Mouse (Mus musculus): Measurements from ENCODE around the gene Clcn6.
A peak's percentile ranks its signal among the peaks of the same experiment; 100 is the strongest.

The Clcn6 gene

DNA sequence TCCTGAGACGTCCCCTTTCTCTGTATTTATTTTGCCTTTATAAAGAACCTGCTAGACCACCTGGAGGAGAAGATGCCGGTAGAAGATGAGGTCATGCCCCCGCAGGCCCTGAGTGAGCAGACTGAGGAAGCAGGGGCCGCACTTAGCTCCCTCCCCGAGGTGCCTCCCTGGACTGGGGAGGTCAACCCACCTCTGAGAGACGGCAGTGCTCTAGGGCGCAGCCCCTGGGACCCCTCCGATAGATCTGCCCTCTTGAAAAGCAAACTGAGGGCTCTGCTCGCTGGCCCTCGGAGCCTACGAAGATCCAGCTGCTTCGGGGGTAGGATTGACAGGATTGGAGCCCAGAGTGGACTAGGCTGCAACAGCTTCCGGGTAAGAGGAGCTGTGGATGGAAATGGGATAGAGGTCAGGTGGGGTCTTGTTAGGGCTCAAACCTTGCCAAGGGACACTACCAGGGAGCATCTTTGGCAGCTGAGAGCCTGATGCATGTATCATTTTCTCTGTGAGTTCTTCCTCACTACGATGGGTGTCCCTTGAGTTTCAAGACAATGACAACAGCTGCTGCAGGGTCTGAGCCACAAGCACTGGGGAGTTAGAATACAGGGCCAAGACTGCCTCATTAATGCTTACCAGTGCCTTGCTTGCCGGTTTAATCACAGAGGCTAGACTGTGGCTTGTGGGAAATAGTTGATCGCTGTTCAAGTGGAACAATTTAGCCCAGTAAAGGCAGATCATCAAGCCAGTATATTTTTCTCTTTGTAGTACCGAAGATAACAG, 37.4 kb downstream of the Clcn6 start:
- ATAC-seq (ENCODE audit: insufficient number of reproducible peaks, low FRiP score, low TSS enrichment), result no peak

DNA sequence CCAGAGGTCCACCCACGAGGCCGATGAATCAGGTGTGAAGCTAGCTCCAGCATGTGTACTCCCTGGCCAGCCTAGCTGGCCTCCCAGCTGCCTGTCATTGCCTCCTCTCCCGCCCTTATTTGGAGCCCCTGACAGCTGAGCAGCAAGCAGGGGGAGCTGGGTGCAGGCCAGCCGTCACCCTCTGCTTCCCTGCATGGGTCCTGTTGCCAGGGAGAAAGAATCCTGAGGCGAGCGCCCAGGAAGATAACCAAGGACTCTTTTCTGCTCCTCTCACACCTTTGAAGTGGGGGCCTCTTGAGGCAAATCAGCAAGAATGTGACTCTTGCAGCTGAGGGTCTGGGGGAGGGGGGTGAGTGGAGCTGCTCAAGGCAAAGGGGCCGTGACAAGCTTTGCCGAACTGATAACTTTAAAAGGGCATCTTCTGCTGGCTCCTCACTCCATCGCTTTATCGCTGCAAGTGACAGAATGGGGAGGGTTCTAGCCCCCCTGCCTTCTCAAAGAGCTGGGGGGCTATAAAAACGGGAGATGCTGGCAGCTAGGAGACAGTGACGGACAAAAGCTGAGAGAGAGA, 38.3 kb downstream of the Clcn6 start, which contains the start of gene Nppa:
Gene Nppa, plus strand, starts transcription at position 521 of the 571 bp plus-strand sequence.
- no peak for ATAC-seq (ENCODE audit: insufficient number of reproducible peaks, low FRiP score, low TSS enrichment)

DNA sequence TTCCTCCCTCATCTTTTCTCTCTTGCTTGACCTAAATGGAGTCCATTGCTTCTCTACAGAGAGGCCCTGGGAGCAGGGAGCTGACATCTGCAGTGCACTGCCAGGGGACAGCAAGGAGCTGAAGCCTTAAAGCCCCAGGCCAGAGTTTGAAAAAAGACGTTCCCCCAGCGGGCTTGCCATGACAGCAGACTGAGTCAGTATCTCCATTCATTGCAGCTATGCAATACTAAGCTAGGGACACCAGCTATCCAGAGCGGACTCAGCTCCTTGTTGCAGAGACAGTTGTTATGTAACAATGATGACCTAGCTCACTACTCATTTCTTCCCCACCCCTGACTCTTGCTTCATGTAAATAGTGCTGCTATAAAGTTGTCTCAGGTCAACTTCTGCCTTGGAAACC, 43.3 kb downstream of the Clcn6 start:
- ATAC-seq (ENCODE audit: insufficient number of reproducible peaks, low FRiP score, low TSS enrichment), result no peak

DNA sequence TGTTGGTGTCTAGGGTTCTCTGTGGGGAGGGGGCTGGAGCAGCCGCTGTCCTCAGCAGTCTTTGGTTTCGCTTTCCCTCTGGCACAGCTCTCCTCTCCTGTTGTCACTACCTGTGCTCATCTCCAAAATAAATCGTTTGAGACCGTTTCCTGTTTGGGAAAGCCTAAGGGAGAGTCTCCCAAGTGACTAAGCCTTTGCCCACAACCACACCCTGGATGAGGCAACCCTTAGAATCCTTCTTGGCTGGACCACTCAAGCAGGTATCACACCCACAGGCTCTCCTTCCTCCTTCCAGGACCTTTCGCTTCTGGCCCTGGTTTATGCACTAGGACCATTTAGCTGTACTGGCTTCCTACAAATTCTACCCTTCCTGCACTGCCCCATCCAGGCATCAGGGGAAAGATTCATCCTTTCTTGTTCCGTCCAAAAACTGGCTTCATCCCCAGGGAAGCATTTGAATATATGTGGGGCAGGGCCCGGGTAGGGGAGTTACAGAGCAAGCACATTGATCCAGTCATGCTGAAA, 45.0 kb downstream of the Clcn6 start:
- ATAC-seq (ENCODE audit: insufficient number of reproducible peaks, low FRiP score, low TSS enrichment), result no peak

DNA sequence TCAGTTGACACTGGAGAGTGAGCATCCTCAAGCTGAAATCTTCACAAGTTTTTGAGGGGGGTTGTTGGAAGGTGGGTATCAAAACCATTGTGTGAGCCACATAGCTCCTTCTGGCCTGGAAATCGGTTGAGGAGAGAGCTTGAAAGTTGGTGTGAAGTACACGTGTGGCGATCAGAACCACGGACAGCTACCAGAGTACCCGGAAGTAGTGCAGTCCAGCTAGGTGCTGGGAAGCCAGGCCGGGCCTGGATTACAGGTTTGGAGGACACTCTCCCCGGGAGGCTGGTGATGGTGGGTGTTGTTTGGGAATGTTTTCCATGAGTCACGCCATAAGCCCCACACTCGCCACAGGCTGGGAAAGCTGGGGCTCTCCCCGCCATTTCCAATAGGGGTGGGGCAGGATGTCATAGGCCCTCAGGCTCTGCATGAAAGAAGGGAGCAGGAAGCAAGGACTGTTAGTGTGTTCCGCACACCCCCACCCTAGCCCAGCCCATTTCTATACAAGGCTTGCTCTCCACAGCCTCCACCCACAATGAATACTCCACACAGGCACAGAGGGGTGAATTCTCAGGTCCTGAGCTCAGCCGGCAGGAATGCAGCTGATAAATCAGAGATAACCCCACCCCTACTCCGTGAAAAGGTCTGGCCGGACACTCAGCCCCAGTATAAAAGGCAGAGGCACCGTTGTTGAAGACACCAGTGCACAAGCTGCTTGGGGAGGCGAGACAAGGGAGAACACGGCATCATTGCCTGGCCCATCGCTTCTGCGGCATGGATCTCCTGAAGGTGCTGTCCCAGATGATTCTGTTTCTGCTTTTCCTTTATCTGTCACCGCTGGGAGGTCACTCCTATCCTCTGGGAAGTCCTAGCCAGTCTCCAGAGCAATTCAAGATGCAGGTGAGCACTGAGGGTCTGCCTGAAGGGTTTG, 53.2 kb downstream of the Clcn6 start, which contains the start of gene Nppb:
Gene Nppb, plus strand, starts transcription at position 584 of the 928 bp plus-strand sequence.
- ATAC-seq (ENCODE audit: insufficient number of reproducible peaks, low FRiP score, low TSS enrichment), result no peak

DNA sequence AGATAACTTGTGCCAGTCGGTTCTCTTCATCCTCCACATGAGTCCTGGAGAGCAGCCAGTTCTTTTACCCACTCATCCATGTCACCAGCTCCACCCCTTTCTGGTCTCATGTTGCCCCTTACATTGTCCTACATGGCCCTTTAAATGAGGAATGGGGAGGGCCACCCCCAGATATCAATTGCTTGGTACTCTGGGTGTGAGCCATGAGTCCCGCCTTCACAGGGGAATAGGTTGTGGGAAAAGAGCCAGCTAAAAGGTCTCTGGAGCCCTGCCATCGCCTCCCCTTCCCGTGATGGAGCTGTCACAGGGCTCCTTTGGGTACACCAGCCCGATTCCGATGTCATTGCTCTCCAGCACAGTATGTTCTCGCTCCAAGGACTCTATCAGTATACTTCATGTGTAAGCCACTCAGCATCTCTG, 59.2 kb downstream of the Clcn6 start:
- ATAC-seq (ENCODE audit: insufficient number of reproducible peaks, low FRiP score, low TSS enrichment), result no peak

DNA sequence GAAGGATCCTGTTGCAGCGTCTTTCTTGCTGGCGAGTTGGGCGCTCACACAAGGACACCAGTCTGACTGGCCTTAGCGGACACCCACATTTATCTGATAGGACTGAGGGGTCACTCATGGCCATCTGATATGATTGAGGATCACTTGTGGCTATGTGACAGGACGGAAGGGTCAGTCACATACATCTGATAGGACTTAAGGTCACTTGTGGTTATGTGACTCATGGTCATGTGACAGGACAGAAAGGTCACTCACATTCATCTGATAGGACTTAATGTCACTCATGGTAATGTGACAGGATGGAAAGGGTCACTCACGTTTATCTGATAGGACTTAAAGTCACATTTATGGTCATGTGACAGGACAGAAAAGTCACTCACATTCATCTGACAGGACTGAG, 60.2 kb downstream of the Clcn6 start:
- ATAC-seq (ENCODE audit: insufficient number of reproducible peaks, low FRiP score, low TSS enrichment), result no peak

DNA sequence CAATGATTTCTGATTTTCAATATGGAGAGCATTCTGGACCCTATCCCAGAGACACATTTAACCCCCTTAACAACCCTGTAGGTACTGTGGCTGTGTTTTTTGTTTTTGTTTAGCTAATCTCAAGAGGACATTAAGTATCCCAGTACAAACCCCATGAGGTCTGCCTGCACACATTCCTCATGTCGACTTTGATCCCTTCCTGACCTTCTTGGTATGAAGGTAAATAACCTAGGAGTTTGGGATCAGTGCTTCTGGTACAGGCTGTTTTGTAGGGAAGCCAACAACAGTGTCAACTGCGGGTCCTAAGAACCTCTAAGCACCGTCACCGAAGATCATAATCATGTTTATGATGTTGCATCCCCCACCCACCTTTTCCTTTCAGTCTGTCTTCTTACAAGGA, 60.9 kb downstream of the Clcn6 start:
- no peak for ATAC-seq (ENCODE audit: insufficient number of reproducible peaks, low FRiP score, low TSS enrichment)

DNA sequence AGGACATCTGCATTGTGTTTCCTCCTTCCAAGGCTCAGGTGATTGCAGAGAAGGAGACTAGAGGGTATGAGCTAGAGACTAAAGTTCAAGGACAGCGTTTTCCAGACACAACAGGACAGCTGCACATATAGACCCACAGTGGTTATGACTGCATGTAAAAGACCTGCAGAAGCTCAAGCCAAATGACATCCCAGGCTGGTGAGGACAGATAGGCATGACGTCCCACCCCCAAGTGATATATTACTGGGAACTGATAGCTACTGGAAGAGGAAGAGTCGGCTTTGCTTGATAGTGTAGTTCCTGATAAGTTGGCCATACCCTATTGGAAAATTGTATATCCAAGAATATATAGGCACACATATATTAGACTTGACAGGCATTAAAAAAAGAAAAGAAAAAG, 62.4 kb downstream of the Clcn6 start:
- ATAC-seq (ENCODE audit: insufficient number of reproducible peaks, low FRiP score, low TSS enrichment), result no peak

DNA sequence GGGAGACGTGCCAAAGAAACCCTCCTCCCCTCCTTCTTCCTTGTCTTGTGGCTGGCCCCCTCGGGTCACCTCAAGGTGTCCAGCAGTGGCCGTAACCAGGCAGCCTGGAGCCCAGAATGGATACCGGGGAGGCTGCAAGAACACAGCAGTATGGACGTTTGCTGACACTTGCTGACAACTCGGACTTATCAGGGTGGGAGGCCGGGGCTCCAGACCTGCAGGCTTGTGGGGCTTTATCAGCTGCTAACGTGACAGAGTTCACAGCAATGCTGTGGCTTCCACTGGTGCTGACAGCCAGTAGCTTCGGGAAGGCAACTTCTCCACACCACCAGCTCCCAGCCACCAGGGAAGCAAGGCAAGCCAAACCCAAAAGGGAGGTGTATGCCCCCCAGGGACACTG, 69.3 kb downstream of the Clcn6 start:
- ATAC-seq (ENCODE audit: insufficient number of reproducible peaks, low FRiP score, low TSS enrichment), result no peak

DNA sequence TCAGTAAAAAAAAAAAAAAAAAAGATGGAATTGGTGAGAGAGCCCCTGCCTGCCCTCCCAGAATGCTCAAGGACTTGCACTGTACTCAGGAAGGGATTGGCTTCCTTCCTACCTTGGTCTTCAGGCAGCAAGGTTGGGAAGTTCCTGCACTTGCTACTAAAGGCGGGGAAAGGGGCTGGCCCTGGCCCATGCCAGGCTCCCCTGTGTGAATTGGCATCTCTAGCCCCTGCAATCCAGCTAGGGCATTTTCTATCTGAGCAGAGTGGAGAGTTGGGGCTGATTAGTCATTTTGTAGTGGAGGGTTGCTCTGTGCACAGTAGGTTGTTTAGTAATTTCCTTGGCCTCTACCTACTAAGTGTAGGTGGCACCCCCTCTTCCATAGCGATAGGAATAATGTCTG, 69.8 kb downstream of the Clcn6 start:
- no peak for ATAC-seq (ENCODE audit: insufficient number of reproducible peaks, low FRiP score, low TSS enrichment)

DNA sequence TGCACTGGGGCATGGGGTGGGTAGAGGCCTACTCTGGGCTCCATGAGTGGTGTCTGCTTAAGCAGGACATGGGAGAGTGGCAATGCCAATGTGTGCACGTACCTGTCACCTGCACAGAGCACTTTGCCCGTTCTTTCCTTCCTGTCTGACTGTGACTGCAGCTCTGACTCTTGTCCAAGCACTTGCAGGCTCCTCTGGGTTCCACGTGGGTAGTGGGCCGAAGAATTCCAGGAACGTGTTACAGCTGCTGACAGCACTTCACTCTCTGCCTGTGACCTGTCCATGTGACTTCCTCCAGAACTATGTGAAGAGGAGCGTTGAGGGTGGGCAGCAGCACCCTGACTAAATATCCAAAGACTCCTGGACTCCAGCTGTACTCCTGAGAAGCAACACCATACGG, 72.9 kb downstream of the Clcn6 start:
- ATAC-seq (ENCODE audit: insufficient number of reproducible peaks, low FRiP score, low TSS enrichment), result no peak

DNA sequence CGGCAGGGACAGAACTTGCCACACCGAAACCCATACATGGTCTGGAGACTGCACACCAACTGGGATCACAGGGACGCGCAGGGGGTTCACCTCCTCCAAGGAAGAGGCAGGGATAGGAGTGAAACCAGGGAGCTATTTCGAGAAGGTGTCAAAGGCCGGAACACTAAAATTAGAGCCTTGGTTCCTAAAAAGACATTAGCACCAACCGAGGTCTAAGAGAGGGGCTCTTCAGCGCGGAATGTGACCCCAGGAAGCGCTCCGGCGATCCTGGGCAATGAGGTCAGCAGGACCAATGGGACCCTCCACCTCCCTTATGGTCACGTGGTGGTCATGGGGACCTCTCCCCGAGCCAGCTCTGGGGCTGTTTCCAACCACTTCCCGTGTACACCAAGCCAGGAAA, 75.0 kb downstream of the Clcn6 start:
- ATAC-seq (ENCODE audit: insufficient number of reproducible peaks, low FRiP score, low TSS enrichment), result no peak

DNA sequence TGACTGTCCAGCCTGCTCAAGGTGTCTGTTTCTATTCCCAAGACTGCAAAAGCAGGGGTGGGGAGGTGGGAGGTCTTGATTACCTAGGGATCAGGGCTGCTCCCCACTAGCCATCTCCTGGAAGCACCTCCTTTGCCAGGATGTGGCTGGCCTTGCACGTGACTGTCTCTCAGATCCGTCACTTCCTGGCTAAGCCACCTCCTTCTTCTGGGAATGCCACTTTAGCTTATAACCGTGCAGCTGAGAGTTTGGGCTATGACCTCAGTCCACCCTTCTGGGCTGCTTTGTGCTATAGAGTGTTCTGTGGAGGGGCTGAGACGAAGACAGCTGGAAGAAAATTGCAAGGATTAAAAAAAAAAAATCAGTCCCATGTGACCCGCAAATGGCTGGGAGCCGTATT, 75.8 kb downstream of the Clcn6 start:
- no peak for ATAC-seq (ENCODE audit: insufficient number of reproducible peaks, low FRiP score, low TSS enrichment)

DNA sequence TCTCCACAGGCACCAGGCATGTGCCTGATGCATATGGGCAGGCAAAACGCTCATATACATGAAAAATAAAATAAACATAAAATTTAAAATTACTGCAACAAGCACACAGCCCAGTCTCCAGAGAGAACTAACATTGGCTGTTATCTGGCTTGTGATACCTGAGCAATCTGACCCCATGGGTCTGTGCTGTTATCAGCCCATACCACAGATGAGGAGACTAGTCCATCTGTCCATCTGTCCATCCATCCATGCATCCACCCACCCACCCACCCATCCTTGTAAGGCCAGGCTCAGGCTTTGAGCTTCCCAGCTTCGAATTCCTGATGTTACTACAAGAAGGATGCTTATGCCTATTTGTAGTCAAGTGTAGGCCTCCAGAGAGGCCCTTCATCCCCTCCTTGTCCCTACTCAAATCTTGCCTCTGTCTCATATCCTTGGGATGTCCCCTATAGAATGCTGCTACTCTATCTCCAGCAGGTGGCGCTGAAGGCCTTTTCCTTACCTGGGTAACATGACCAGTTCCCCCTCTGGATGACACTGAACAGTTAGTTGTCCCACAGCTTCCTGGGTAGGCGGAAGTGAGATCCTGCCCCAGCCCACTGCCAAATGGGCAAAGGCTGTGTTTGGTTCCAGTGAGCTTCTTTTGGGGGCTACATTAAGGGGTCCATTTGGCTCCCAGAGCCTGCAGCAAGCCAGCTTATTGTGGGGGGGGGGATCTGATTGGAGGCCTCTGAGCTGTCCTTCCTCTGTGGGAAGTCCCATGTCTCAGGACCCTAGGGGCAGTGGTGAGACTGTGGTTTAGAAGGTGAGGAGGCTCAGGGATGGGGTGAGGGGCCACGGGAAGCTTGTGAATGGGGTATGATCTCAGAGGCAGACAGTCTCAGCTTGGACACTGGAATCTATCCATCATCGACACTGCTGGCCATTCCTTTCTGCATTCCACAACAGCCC, 78.5 kb downstream of the Clcn6 start:
- ATAC-seq (ENCODE audit: insufficient number of reproducible peaks, low FRiP score, low TSS enrichment), result 0 out of 2 replicates have a peak, but pooled peaks have one; percentile 26

DNA sequence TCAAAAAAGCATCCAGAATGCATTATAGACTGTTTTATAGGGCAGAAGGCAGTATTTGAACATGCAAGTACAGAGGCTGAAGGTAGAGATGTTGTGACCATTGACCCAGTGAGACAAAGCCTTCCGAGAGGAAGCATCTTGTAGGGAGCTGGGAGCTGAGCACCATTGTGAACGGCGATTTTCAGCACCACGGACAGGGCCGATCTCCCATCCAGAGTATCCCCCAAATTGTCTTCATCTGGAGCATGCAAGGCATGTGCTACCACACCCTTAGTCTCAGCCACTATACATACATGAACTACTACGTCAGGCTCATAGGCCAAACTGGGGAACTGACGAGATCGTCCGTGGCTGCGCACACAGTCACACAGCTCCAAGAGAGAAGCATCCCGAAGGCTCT, 81.5 kb downstream of the Clcn6 start:
- no peak for ATAC-seq (ENCODE audit: insufficient number of reproducible peaks, low FRiP score, low TSS enrichment)
